Mouse (Mus musculus) midbrain, embryonic 14.5 days (tissue): ENCODE data around the gene Slc39a5. TPM values are rescaled to one million over a fixed set of nuclear protein-coding genes. Genes with fewer than 3 reads are reported as not detected.

Experiments
- ATAC-seq: fragments of 200-750 bp; cut with Nextera tagmentation; 2 replicates; pipeline ENCODE4 v1.8.0; 2017; ENCODE audit warnings: moderate number of reproducible peaks, moderate library complexity; ENCODE audit not compliant: low FRiP score, low TSS enrichment
- DNase-seq: peaks from one replicate; pipeline ENCODE4 v3.0.0-alpha.2; 2015
- H3K27ac ChIP-seq: fragments of 300-500 bp; sonication (generic); replicated peaks from 2 replicates; pipeline ENCODE4 v1.5.1; 2014; ENCODE audit warnings: mild to moderate bottlenecking, low read depth, low read length, moderate library complexity
- H3K27me3 ChIP-seq: fragments of 300-500 bp; sonication (generic); 2 replicates; pipeline ENCODE4 v1.6.1; 2014; ENCODE audit warnings: low read length, control low read depth, mixed read lengths; ENCODE audit not compliant: control insufficient read depth, insufficient read depth
- H3K36me3 ChIP-seq: fragments of 300-500 bp; sonication (generic); 2 replicates; pipeline ENCODE4 v1.6.1; 2014; ENCODE audit warnings: low read length, control low read depth; ENCODE audit not compliant: control insufficient read depth, insufficient read depth
- H3K4me1 ChIP-seq: fragments of 300-500 bp; sonication (generic); 2 replicates; pipeline ENCODE4 v1.6.1; 2014; ENCODE audit warnings: mild to moderate bottlenecking, antibody characterized with exemption, low read length, control low read depth; ENCODE audit not compliant: control insufficient read depth, insufficient read depth
- H3K4me2 ChIP-seq: fragments of 300-500 bp; sonication (generic); 2 replicates; pipeline ENCODE4 v1.6.1; 2014; ENCODE audit warnings: mild to moderate bottlenecking, low read length, moderate library complexity
- H3K4me3 ChIP-seq: fragments of 300-500 bp; sonication (generic); replicated peaks from 2 replicates; pipeline ENCODE4 v1.5.1; 2014; ENCODE audit warnings: low read depth, low read length
- H3K9ac ChIP-seq: fragments of 300-500 bp; sonication (generic); replicated peaks from 2 replicates; pipeline ENCODE4 v1.6.1; 2014; ENCODE audit warnings: mild to moderate bottlenecking, low read length, moderate library complexity
- H3K9me3 ChIP-seq: fragments of 300-500 bp; sonication (generic); 2 replicates; pipeline ENCODE4 v1.6.1; 2016; ENCODE audit warnings: low read length, control low read depth, mixed read lengths; ENCODE audit not compliant: control insufficient read depth
- WGBS: fragments of 180-500 bp; shearing (Covaris S2); extraction: QIAGEN DNeasy Blood & Tissue Kit; methylation state at CpG from one replicate; pipeline ENCODE4 v1.1.7; 2014; 5-methylcytosine and 5-hydroxymethylcytosine counted together
- polyA plus RNA-seq: library from polyadenylated mRNA; unstranded; fragments of >200 nt; fragmentation: Nextera tagmentation; extraction: Ambion mirVana; gene quantifications from 2 replicates; pipeline ENCODE4 v1.2.1, GENCODE M21; 2014

Slc39a5 gene
- polyA plus RNA-seq, 1 experiment from 2014 or later, result not detected

- under 1% methylated on average over 84 of the region's 87 CpGs for WGBS
- Histone ChIP-seq H3K4me1 (peaks cover 17% of the 10 kb centered on the region), H3K36me3 (peaks cover 8% of the 10 kb centered on the region), H3K27ac (peak within 1 kb of the TSS; percentile 98), H3K9me3 (no peaks in the 10 kb centered on the region), H3K4me3 (peak within 1 kb of the TSS; percentile 61), H3K9ac (peak within 1 kb of the TSS; percentile 74), H3K4me2 (peak within 1 kb of the TSS; percentile 91), H3K27me3 (no peaks in the 10 kb centered on the region)
- DNase-seq (peak; percentile 95), ATAC-seq (peak; percentile 94)
Measured at GRCm38 (mm10) chr10:128368402-128369217, 32.4 kb downstream of the Slc39a5 start, which contains the start of gene Coq10a. Coq10a (minus strand) TSS chr10:128368997.

- Histone ChIP-seq H3K4me1 (peaks cover 17% of the 10 kb centered on the region), H3K9ac (peak overlapping the region; percentile 74), H3K27ac (peak overlapping the region; percentile 98), H3K36me3 (peaks cover 15% of the 10 kb centered on the region), H3K4me2 (peak overlapping the region; percentile 91), H3K4me3 (peak overlapping the region; percentile 61), H3K27me3 (no peaks in the 10 kb centered on the region), H3K9me3 (no peaks in the 10 kb centered on the region)
- no peak for ATAC-seq
- WGBS, result 15% methylated on average over 19 of the region's 19 CpGs
- peak; percentile 29 for DNase-seq
Measured at GRCm38 (mm10) chr10:128367899-128368401, 33.1 kb downstream of the Slc39a5 start.

GRCm38 (mm10) chr10:128362568-128362967 lies 38.5 kb downstream of the Slc39a5 start:
- Histone ChIP-seq H3K9me3 (no peaks in the 10 kb centered on the region), H3K36me3 (peaks cover 68% of the 10 kb centered on the region), H3K9ac (no peak overlapping the region), H3K4me1 (peaks cover 3% of the 10 kb centered on the region), H3K27me3 (no peaks in the 10 kb centered on the region), H3K27ac (no peak overlapping the region), H3K4me3 (no peak overlapping the region), H3K4me2 (no peak overlapping the region)
- DNase-seq (peak; percentile 84), ATAC-seq (no peak)
- WGBS, result 56% methylated on average over 3 of the region's 3 CpGs

- DNase-seq (no peak), ATAC-seq (no peak)
- no peaks in the 10 kb centered on the region for H3K4me1 ChIP-seq
- no peaks in the 10 kb centered on the region for H3K9me3 ChIP-seq
- WGBS, result 94% methylated on average over 6 of the region's 6 CpGs
- peaks cover 74% of the 10 kb centered on the region for H3K36me3 ChIP-seq
- no peak overlapping the region for H3K4me3 ChIP-seq
- no peak overlapping the region for H3K4me2 ChIP-seq
- H3K27me3 ChIP-seq, result no peaks in the 10 kb centered on the region
- H3K9ac ChIP-seq, result no peak overlapping the region
- H3K27ac ChIP-seq, result no peak overlapping the region
Measured at GRCm38 (mm10) chr10:128361836-128362235, 39.2 kb downstream of the Slc39a5 start.

- H3K4me3 ChIP-seq, result no peak overlapping the region
- H3K27ac ChIP-seq, result no peak overlapping the region
- H3K27me3 ChIP-seq, result no peaks in the 10 kb centered on the region
- DNase-seq (no peak), ATAC-seq (no peak)
- no peaks in the 10 kb centered on the region for H3K4me1 ChIP-seq
- H3K36me3 ChIP-seq, result peaks cover 87% of the 10 kb centered on the region
- no peaks in the 10 kb centered on the region for H3K9me3 ChIP-seq
- no peak overlapping the region for H3K9ac ChIP-seq
- 94% methylated on average over 6 of the region's 6 CpGs for WGBS
- no peak overlapping the region for H3K4me2 ChIP-seq
Measured at GRCm38 (mm10) chr10:128359226-128359625, 41.8 kb downstream of the Slc39a5 start.

- Histone ChIP-seq H3K9me3 (no peaks in the 10 kb centered on the region), H3K36me3 (peaks cover 89% of the 10 kb centered on the region), H3K27ac (no peak overlapping the region), H3K4me1 (no peaks in the 10 kb centered on the region), H3K9ac (no peak overlapping the region), H3K27me3 (no peaks in the 10 kb centered on the region), H3K4me3 (no peak overlapping the region), H3K4me2 (no peak overlapping the region)
- 62% methylated on average over 2 of the region's 2 CpGs for WGBS
- DNase-seq, result peak; percentile 79
- ATAC-seq, result no peak
Measured at GRCm38 (mm10) chr10:128358796-128359195, 42.2 kb downstream of the Slc39a5 start.

GRCm38 (mm10) chr10:128347541-128347940 lies 53.5 kb downstream of the Slc39a5 start:
- ATAC-seq, result no peak
- no peak overlapping the region for H3K9ac ChIP-seq
- H3K36me3 ChIP-seq, result peaks cover 33% of the 10 kb centered on the region
- H3K4me1 ChIP-seq, result no peaks in the 10 kb centered on the region
- no peak for DNase-seq
- no peak overlapping the region for H3K4me2 ChIP-seq
- no peak overlapping the region for H3K4me3 ChIP-seq
- WGBS, result 96% methylated on average over 8 of the region's 8 CpGs
- H3K27me3 ChIP-seq, result no peaks in the 10 kb centered on the region
- no peak overlapping the region for H3K27ac ChIP-seq
- no peaks in the 10 kb centered on the region for H3K9me3 ChIP-seq
